Mouse (Mus musculus) midbrain, embryonic 16.5 days (tissue): Measurements from ENCODE around the gene Cacna1e. TPM values are rescaled to one million over a fixed set of nuclear protein-coding genes. Genes with fewer than 3 reads are reported as not detected.

Experiments
- ATAC-seq: fragments of 200-750 bp; cut with Nextera tagmentation; 2 replicates; pipeline ENCODE4 v1.8.0; 2017; ENCODE audit warnings: moderate TSS enrichment
- H3K27ac ChIP-seq: fragments of 300-500 bp; sonication (generic); 2 replicates; pipeline ENCODE4 v1.5.1; 2014; ENCODE audit warnings: mild to moderate bottlenecking, low read length, mixed read lengths
- H3K27me3 ChIP-seq: fragments of 300-500 bp; sonication (generic); 2 replicates; pipeline ENCODE4 v1.6.1; 2014; ENCODE audit warnings: low read depth, low read length, mixed read lengths; ENCODE audit not compliant: control insufficient read depth, insufficient read depth
- H3K36me3 ChIP-seq: fragments of 300-500 bp; sonication (generic); 2 replicates; pipeline ENCODE4 v1.6.1; 2014; ENCODE audit warnings: mild to moderate bottlenecking, low read length, moderate library complexity, mixed read lengths; ENCODE audit not compliant: control insufficient read depth, insufficient read depth
- H3K4me1 ChIP-seq: fragments of 300-500 bp; sonication (generic); 2 replicates; pipeline ENCODE4 v1.6.1; 2014; ENCODE audit warnings: mild to moderate bottlenecking, low read length, mixed read lengths; ENCODE audit not compliant: control insufficient read depth, insufficient read depth
- H3K4me2 ChIP-seq: fragments of 300-500 bp; sonication (generic); 2 replicates; pipeline ENCODE4 v1.6.1; 2014; ENCODE audit warnings: mild to moderate bottlenecking, low read length, mixed read lengths
- H3K4me3 ChIP-seq: fragments of 300-500 bp; sonication (generic); 2 replicates; pipeline ENCODE4 v1.5.1; 2014; ENCODE audit warnings: low read depth, mild to moderate bottlenecking, low read length, moderate library complexity, mixed read lengths
- H3K9ac ChIP-seq: fragments of 300-500 bp; sonication (generic); 2 replicates; pipeline ENCODE4 v1.6.1; 2014; ENCODE audit warnings: low read depth, low read length, mixed read lengths
- H3K9me3 ChIP-seq: fragments of 300-500 bp; sonication (generic); replicated peaks from 2 replicates; pipeline ENCODE4 v1.6.1; 2014; ENCODE audit warnings: mild to moderate bottlenecking, low read length, mixed read lengths; ENCODE audit not compliant: control insufficient read depth, poor library complexity, severe bottlenecking
- WGBS: fragments of 180-500 bp; shearing (Covaris S2); extraction: QIAGEN DNeasy Blood & Tissue Kit; methylation state at CpG from one replicate; pipeline ENCODE4 v1.1.7; 2014; 5-methylcytosine and 5-hydroxymethylcytosine counted together
- polyA plus RNA-seq: library from polyadenylated mRNA; unstranded; fragments of >200 nt; fragmentation: Nextera tagmentation; extraction: Ambion mirVana; gene quantifications from 2 replicates; pipeline ENCODE4 v1.2.1, GENCODE M21; 2015

Gene Cacna1e
- polyA plus RNA-seq, 1 experiment from 2014 or later: 18.2 TPM

- H3K9me3 ChIP-seq: no peaks in the 10 kb centered on the region
- H3K9ac ChIP-seq: no peak overlapping the region
- H3K27me3 ChIP-seq: no peaks in the 10 kb centered on the region
- no peak for ATAC-seq
- H3K4me3 ChIP-seq: no peak overlapping the region
- no peak overlapping the region for H3K4me2 ChIP-seq
- WGBS: 90% methylated on average over 3 of the region's 3 CpGs
- H3K4me1 ChIP-seq: no peaks in the 10 kb centered on the region
- no peak overlapping the region for H3K27ac ChIP-seq
- H3K36me3 ChIP-seq: no peaks in the 10 kb centered on the region
These were observed 135.8 kb downstream of the Cacna1e start for GRCm38 (mm10) chr1:154748531-154748930.

GRCm38 (mm10) chr1:154745241-154745640 lies 139.1 kb downstream of the Cacna1e start:
- H3K4me1 ChIP-seq: no peaks in the 10 kb centered on the region
- no peak overlapping the region for H3K27ac ChIP-seq
- no peak overlapping the region for H3K4me3 ChIP-seq

GRCm38 (mm10) chr1:154730411-154730961 lies 153.8 kb downstream of the Cacna1e start:
- H3K27ac ChIP-seq: no peak overlapping the region

More at GRCm38 (mm10) chr1:154745241-154745640, 139.1 kb downstream of the Cacna1e start:
- WGBS: 90% methylated on average over 6 of the region's 6 CpGs
- no peak overlapping the region for H3K9ac ChIP-seq
- no peak for ATAC-seq
- H3K4me2 ChIP-seq: no peak overlapping the region
- no peaks in the 10 kb centered on the region for H3K27me3 ChIP-seq
- no peaks in the 10 kb centered on the region for H3K36me3 ChIP-seq
- no peaks in the 10 kb centered on the region for H3K9me3 ChIP-seq

GRCm38 (mm10) chr1:154729269-154729980 lies 154.9 kb downstream of the Cacna1e start:
- WGBS: 58% methylated on average over 6 of the region's 6 CpGs
- Histone ChIP-seq H3K4me1 (peaks cover 9% of the 10 kb centered on the region; the same call in 1 of the 2 replicates), H3K4me2 (no peak overlapping the region), H3K27me3 (peaks cover 6% of the 10 kb centered on the region), H3K27ac (no peak overlapping the region), H3K4me3 (no peak overlapping the region), H3K9ac (no peak overlapping the region), H3K9me3 (no peaks in the 10 kb centered on the region), H3K36me3 (no peaks in the 10 kb centered on the region)
- ATAC-seq: no peak

More at GRCm38 (mm10) chr1:154730411-154730961, 153.8 kb downstream of the Cacna1e start:
- Histone ChIP-seq H3K4me1 (0 out of 2 replicates have a peak, but pooled peaks cover 3% of the 10 kb centered on the region), H3K9me3 (no peaks in the 10 kb centered on the region), H3K4me3 (no peak overlapping the region), H3K4me2 (no peak overlapping the region), H3K27me3 (peaks cover 6% of the 10 kb centered on the region), H3K36me3 (no peaks in the 10 kb centered on the region), H3K9ac (no peak overlapping the region)
- WGBS: 56% methylated on average over 7 of the region's 7 CpGs
- ATAC-seq: no peak

GRCm38 (mm10) chr1:154728682-154729081 lies 155.6 kb downstream of the Cacna1e start:
- Histone ChIP-seq H3K36me3 (no peaks in the 10 kb centered on the region), H3K27me3 (peaks cover 6% of the 10 kb centered on the region), H3K27ac (no peak overlapping the region), H3K9ac (no peak overlapping the region), H3K9me3 (no peaks in the 10 kb centered on the region), H3K4me1 (peaks cover 12% of the 10 kb centered on the region; the same call in 1 of the 2 replicates), H3K4me2 (no peak overlapping the region), H3K4me3 (no peak overlapping the region)
- ATAC-seq: no peak
- 40% methylated on average over 5 of the region's 5 CpGs for WGBS

- WGBS: 86% methylated on average over 8 of the region's 8 CpGs
- Histone ChIP-seq H3K36me3 (no peaks in the 10 kb centered on the region), H3K27ac (no peak overlapping the region), H3K4me2 (no peak overlapping the region), H3K9ac (no peak overlapping the region), H3K27me3 (peaks cover 6% of the 10 kb centered on the region), H3K9me3 (no peaks in the 10 kb centered on the region), H3K4me3 (no peak overlapping the region), H3K4me1 (peaks cover 12% of the 10 kb centered on the region; the same call in 1 of the 2 replicates)
- no peak for ATAC-seq
These were observed 156.6 kb downstream of the Cacna1e start for GRCm38 (mm10) chr1:154727696-154728095.

- ATAC-seq: peak; percentile 68
- peak overlapping the region; percentile 76 for H3K27ac ChIP-seq
- peaks cover 6% of the 10 kb centered on the region for H3K27me3 ChIP-seq
- peaks cover 21% of the 10 kb centered on the region for H3K4me1 ChIP-seq
- H3K36me3 ChIP-seq: no peaks in the 10 kb centered on the region
- H3K4me3 ChIP-seq: peak overlapping the region; percentile 62
- H3K4me2 ChIP-seq: peak overlapping the region; percentile 80
- H3K9ac ChIP-seq: peak overlapping the region; percentile 79
- H3K9me3 ChIP-seq: no peaks in the 10 kb centered on the region
- WGBS: 1% methylated on average over 42 of the region's 45 CpGs
These were observed 157.7 kb downstream of the Cacna1e start for GRCm38 (mm10) chr1:154726361-154727161.

- H3K27ac ChIP-seq: peak overlapping the region; percentile 76
- H3K4me2 ChIP-seq: peak overlapping the region; percentile 80
- H3K9me3 ChIP-seq: no peaks in the 10 kb centered on the region
- 0 out of 2 replicates have a peak, but pooled peaks have one; percentile 33 for ATAC-seq
- peak overlapping the region; percentile 62 for H3K4me3 ChIP-seq
- peak overlapping the region; percentile 79 for H3K9ac ChIP-seq
- H3K27me3 ChIP-seq: peaks cover 6% of the 10 kb centered on the region
- H3K4me1 ChIP-seq: peaks cover 25% of the 10 kb centered on the region
- H3K36me3 ChIP-seq: no peaks in the 10 kb centered on the region
- 17% methylated on average over 35 of the region's 35 CpGs for WGBS
These were observed 158.7 kb downstream of the Cacna1e start for GRCm38 (mm10) chr1:154725356-154726320.
